Mouse (Mus musculus) myocyte (in vitro differentiated cells): ENCODE measurements at regions not wholly inside any gene's neighbourhood (a gene's known extent, or its start where the extent isn't known, plus 50 kb on each side); places are given as distances from the start of the nearest gene placed in this dataset.

Source experiments
- E2F4 ChIP-seq: IDR thresholded peaks from one replicate; pipeline ENCODE4 v1.6.1; 2011; ENCODE audit warnings: mild to moderate bottlenecking, control low read depth, moderate library complexity; ENCODE audit not compliant: insufficient read depth
- MYOD1 ChIP-seq, 3 experiments: IDR thresholded peaks; one replicate each; pipeline ENCODE4 v1.6.1; 2011; ENCODE audit warnings: control low read depth in 2 of 3, low read depth in 2 of 3, mild to moderate bottlenecking in 2 of 3, moderate library complexity in 1 of 3; ENCODE audit not compliant: insufficient read length in 2 of 3, control insufficient read depth in 1 of 3
- POLR2A ChIP-seq: IDR thresholded peaks from one replicate; pipeline ENCODE4 v1.6.1; 2011; ENCODE audit warnings: low read depth, mild to moderate bottlenecking, control low read depth, moderate library complexity; ENCODE audit not compliant: insufficient read length
- USF1 ChIP-seq: IDR thresholded peaks from one replicate; pipeline ENCODE4 v1.6.1; 2011; ENCODE audit warnings: low read depth, mild to moderate bottlenecking, control low read depth, moderate library complexity

- no peak for TF ChIP-seq MYOD1 (IDR thresholded peaks at IDR 0.05; ENCODE audit: control insufficient read depth in 1 of 3, insufficient read length in 2 of 3, low read depth in 2 of 3)
- no peak for TF ChIP-seq POLR2A
- no peak for TF ChIP-seq E2F4
- TF ChIP-seq USF1: no peak
Measured at GRCm38 (mm10) chr2:92675247-92675646, 75.7 kb downstream of the Chst1 start.
